Mouse (Mus musculus) cortical plate, adult 2 months (tissue): Measurements from ENCODE around the gene Pip5k1b.

Source experiments
- CTCF ChIP-seq: fragments of 200-500 bp; IDR thresholded peaks from 2 replicates; pipeline ENCODE4 v1.5.1; 2011; ENCODE audit warnings: mild to moderate bottlenecking, control low read depth, low read length; ENCODE audit not compliant: insufficient read depth; ENCODE audit errors: extremely low read depth
- POLR2A ChIP-seq: fragments of 200-500 bp; IDR thresholded peaks from 2 replicates; pipeline ENCODE4 v1.6.1; 2011; ENCODE audit warnings: mild to moderate bottlenecking, low read length, control low read depth; ENCODE audit not compliant: insufficient read depth; ENCODE audit errors: extremely low read depth

DNA sequence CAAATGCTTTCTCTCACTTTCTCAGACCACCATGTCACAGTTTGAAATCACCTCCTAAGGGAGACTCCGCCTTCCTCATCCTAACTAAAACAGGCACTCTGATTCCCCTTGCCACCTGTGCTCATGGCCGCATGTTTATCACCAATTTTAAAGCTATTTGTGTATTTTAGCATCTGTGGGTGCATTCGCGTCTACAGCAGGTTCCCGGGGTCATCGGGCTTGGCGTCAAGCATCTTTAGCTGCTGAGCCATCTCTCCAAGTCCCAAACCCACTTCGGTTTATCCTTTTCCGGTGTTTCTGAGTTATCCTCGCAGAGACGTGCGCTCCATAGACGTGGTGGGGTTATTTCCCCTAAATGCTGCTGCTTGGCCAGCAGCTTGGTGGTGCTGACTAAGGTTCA lies 20.5 kb upstream of the Pip5k1b start:
- TF ChIP-seq CTCF (no peak), POLR2A (no peak)
